ENCODE assay signal across 12 mouse cellular contexts in the genomic region with DNA sequence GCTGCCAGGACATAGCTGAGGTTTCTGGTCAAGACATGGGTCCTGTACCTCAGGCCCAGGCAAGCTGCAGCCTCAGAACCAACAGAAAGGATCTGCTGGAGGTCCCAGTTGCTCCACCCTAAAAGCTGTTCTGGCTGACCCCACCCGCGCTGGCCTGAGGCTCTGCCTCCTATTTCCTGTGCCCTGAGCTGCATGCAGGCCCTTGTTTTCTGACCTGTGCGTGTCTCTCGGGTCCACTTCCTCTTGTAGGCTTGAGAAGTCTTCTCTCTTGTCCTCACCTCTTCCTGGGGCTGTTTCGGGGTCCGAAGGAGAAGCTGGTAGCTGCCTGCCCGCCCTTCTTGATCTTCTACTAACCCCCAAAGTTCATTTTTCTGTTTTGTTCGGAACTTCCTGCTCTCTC. TPM values are rescaled to one million over a fixed set of nuclear protein-coding genes. Genes with fewer than 3 reads are reported as not detected.
DNase-seq lines count a peak whose midpoint lies in the region; TF ChIP-seq lines count a peak whose summit lies in the region.
"Had no signal": no experiment of that assay in that cellular context is flagged by ENCODE, and none has a peak within 500 bp of the region (broad histone marks: within the 10 kb centered on the region; RNA-seq: fewer than 3 reads in every experiment).

No protein-coding gene starts in this region.

- intact Hi-C loops in gastrocnemius, adult 2 months (cut with DNase I): no loop called here
- intact Hi-C loops in heart, postnatal 14 days (cut with DNase I): loop anchor here (5.0 kb wide), 2 partner anchors 149 to 224 kb away; a partner anchor contains a TSS

- peaks cover 39% of the 10 kb centered on the region for H3K27me3 ChIP-seq in forebrain, embryonic 10.5 days (ENCODE audit: poor library complexity, severe bottlenecking)

- H3K4me3 ChIP-seq in gastrocnemius, adult 2 months: no peak overlapping the region
- H3K4me3 ChIP-seq in lung, adult 2 months (replicated peaks; ENCODE audit: extremely low read depth, low read depth, low read length): no peak overlapping the region
- H3K4me3 ChIP-seq in forebrain, embryonic 10.5 days: no peak overlapping the region

- H3K9me3 ChIP-seq in forebrain, embryonic 10.5 days: no peaks in the 10 kb centered on the region

- H3K4me1 ChIP-seq in lung, adult 2 months (ENCODE audit: control insufficient read depth, insufficient read depth, low read length): no peaks in the 10 kb centered on the region; the same call in 1 of the 2 replicates
- peaks cover 27% of the 10 kb centered on the region for H3K4me1 ChIP-seq in forebrain, embryonic 10.5 days

- no peak for TF ChIP-seq POLR2A in lung, adult 2 months (IDR thresholded peaks at IDR 0.05; ENCODE audit: borderline replicate concordance, extremely low read depth, low read depth, low read length)

- DNase-seq in gastrocnemius, adult 2 months: no peak
- no peak for DNase-seq in gastrocnemius, adult 18-20 months (ENCODE audit: low spot score)
- DNase-seq in 3134 (ENCODE audit: extremely low read depth, insufficient read length, low spot score): peak; percentile 57
- peak; percentile 25 to 32 for DNase-seq in heart, postnatal 14 days
- peak; percentile 7 for DNase-seq in lung, adult 2 months
- DNase-seq in forebrain, embryonic 10.5 days (ENCODE audit: extremely low spot score, low spot score): no peak
- DNase-seq in layer of hippocampus, postnatal 36 days: no peak
- DNase-seq in frontal cortex, postnatal 10 days (ENCODE audit: low spot score in 2 of 2): no peak

- WGBS in lung, adult 2 months: 36% methylated on average over 8 of the region's 8 CpGs
- 66% methylated on average over 8 of the region's 8 CpGs for WGBS in forebrain, embryonic 10.5 days

- H3K27ac ChIP-seq in gastrocnemius, adult 2 months: peak overlapping the region; percentile 17
- no peak overlapping the region for H3K27ac ChIP-seq in forebrain, embryonic 10.5 days

- H3K36me3 ChIP-seq in forebrain, embryonic 10.5 days (replicated peaks): no peaks in the 10 kb centered on the region

- no peak for TF ChIP-seq CTCF in gastrocnemius, adult 2 months (IDR thresholded peaks at IDR 0.05)
- TF ChIP-seq CTCF in lung, adult 2 months (IDR thresholded peaks at IDR 0.05; ENCODE audit: insufficient read depth, low read length): no peak

RNA-seq across cellular contexts. Expression of a gene that starts 0.9 kb away (rescaled TPM):
- not detected for total RNA-seq in gastrocnemius, adult 2 months (2021)
- total RNA-seq in gastrocnemius, adult 18-20 months (2021): not detected
- not detected for total RNA-seq in heart, postnatal 14 days (2021)
- 0.57 and 1.1 TPM in 2 replicates for polyA plus RNA-seq in lung, adult 2 months (2012; rRNA removed)
- polyA plus RNA-seq in forebrain, embryonic 10.5 days (2016; fragmentation: Nextera tagmentation; extraction: Ambion mirVana): not detected in 2 replicates
- total RNA-seq in layer of hippocampus, postnatal 36 days (2021): not detected
- total RNA-seq: left cerebral cortex, postnatal 25 days had no signal
- polyA plus RNA-seq: heart, embryonic 14.5 days; neural tube, embryonic 11.5 days had no signal

RNA-seq across cellular contexts. Expression of a gene that starts 14.2 kb away (rescaled TPM):
- total RNA-seq in gastrocnemius, adult 2 months (2021): not detected
- total RNA-seq in gastrocnemius, adult 18-20 months (2021): not detected
- not detected for total RNA-seq in heart, postnatal 14 days (2021)
- 0.43 and 0.56 TPM in 2 replicates for polyA plus RNA-seq in lung, adult 2 months (2012; rRNA removed)
- polyA plus RNA-seq in forebrain, embryonic 10.5 days (2016; fragmentation: Nextera tagmentation; extraction: Ambion mirVana): not detected in 2 replicates
- total RNA-seq in layer of hippocampus, postnatal 36 days (2021): not detected
- polyA plus RNA-seq: small intestine, adult 2 months had no signal

RNA-seq across cellular contexts. Expression of a gene that starts 26.1 kb away (rescaled TPM):
- 10 to 100 TPM; 75.5 to 81.7 TPM for total RNA-seq in gastrocnemius, adult 2 months (2021)
- total RNA-seq in gastrocnemius, adult 18-20 months (2021): 10 to 100 TPM; 62.6 to 72.6 TPM
- total RNA-seq in heart, postnatal 14 days (2021): 100 to 1,000 TPM; 105 to 106 TPM
- polyA plus RNA-seq in lung, adult 2 months (2012; rRNA removed): 100 and 121 TPM in 2 replicates
- 142 and 146 TPM in 2 replicates for polyA plus RNA-seq in forebrain, embryonic 10.5 days (2016; fragmentation: Nextera tagmentation; extraction: Ambion mirVana)
- 100 to 1,000 TPM; 210 to 242 TPM for total RNA-seq in layer of hippocampus, postnatal 36 days (2021)

RNA-seq across cellular contexts. Expression of a gene that starts 26.8 kb away (rescaled TPM):
- total RNA-seq in gastrocnemius, adult 2 months (2021): 10 to 100 TPM in 1 of 2 experiments, 1 to 10 TPM in 1; 7.0 to 11.0 TPM
- total RNA-seq in gastrocnemius, adult 18-20 months (2021): 10 to 100 TPM in 1 of 2 experiments, 1 to 10 TPM in 1; 7.8 to 10.6 TPM
- total RNA-seq in heart, postnatal 14 days (2021): 10 to 100 TPM; 17.2 to 18.6 TPM
- polyA plus RNA-seq in lung, adult 2 months (2012; rRNA removed): 49.8 and 50.5 TPM in 2 replicates
- 104 and 109 TPM in 2 replicates for polyA plus RNA-seq in forebrain, embryonic 10.5 days (2016; fragmentation: Nextera tagmentation; extraction: Ambion mirVana)
- 10 to 100 TPM; 24.0 to 26.3 TPM for total RNA-seq in layer of hippocampus, postnatal 36 days (2021)

Comparison
In these comparisons a context has a peak if more than half of its experiments do, and no peak if none do; other contexts are left out.
1. DNase-seq: peak in 3134 (single experiment), heart, postnatal 14 days (2 of 2) and lung, adult 2 months (single experiment); none in gastrocnemius, adult 2 months (single experiment), gastrocnemius, adult 18-20 months (single experiment), forebrain, embryonic 10.5 days (single experiment), layer of hippocampus, postnatal 36 days (0 of 2) and frontal cortex, postnatal 10 days (0 of 2).